Mouse (Mus musculus): Measurements from ENCODE around the gene Fam171a2. TPM values are rescaled to one million over a fixed set of nuclear protein-coding genes. Genes with fewer than 3 reads are reported as not detected.

Fam171a2 gene
- polyA plus RNA-seq (2014; fragmentation: Illumina TruSeq; extraction: RNeasy Lipid Tissue Mini Kit (QIAGEN cat#74804); ENCODE audit: low read depth, low replicate concordance): 14.8 TPM

GRCm38 (mm10) chr11:102447497-102447896, at the start of gene Fam171a2:
Gene Fam171a2 (minus strand): TSS chr11:102447682.

GRCm38 (mm10) chr11:102469648-102470357, 22.3 kb upstream of the Fam171a2 start, which contains the start of gene Itga2b:
Gene Itga2b (minus strand): TSS chr11:102470122.

GRCm38 (mm10) chr11:102430121-102431017, 17.1 kb downstream of the Fam171a2 start, which contains the start of gene Grn:
Gene Grn (plus strand): TSS chr11:102430315.

GRCm38 (mm10) chr11:102407834-102408215, 39.7 kb downstream of the Fam171a2 start, which contains the start of gene Slc25a39:
Gene Slc25a39 (minus strand): TSS chr11:102407946.

GRCm38 (mm10) chr11:102393238-102393634, 54.2 kb downstream of the Fam171a2 start, which contains the start of gene Rundc3a:
Gene Rundc3a (plus strand): TSS chr11:102393403.

Other genes starting within 250 kb of the Fam171a2 start
- 67.5 TPM for gene Hdac5, start 217.5 kb downstream of the Fam171a2 start, polyA plus RNA-seq (2014; fragmentation: Illumina TruSeq; extraction: RNeasy Lipid Tissue Mini Kit (QIAGEN cat#74804); ENCODE audit: low read depth, low replicate concordance)
- 0.57 TPM for gene BC030867, start 198.8 kb downstream of the Fam171a2 start, polyA plus RNA-seq (2014; fragmentation: Illumina TruSeq; extraction: RNeasy Lipid Tissue Mini Kit (QIAGEN cat#74804); ENCODE audit: low read depth, low replicate concordance)
- gene Asb16, start 178.9 kb downstream of the Fam171a2 start, polyA plus RNA-seq (2014; fragmentation: Illumina TruSeq; extraction: RNeasy Lipid Tissue Mini Kit (QIAGEN cat#74804); ENCODE audit: low read depth, low replicate concordance): 2.2 TPM
- 43.3 TPM for gene Tmub2, start 162.8 kb downstream of the Fam171a2 start, polyA plus RNA-seq (2014; fragmentation: Illumina TruSeq; extraction: RNeasy Lipid Tissue Mini Kit (QIAGEN cat#74804); ENCODE audit: low read depth, low replicate concordance)
- 34.5 TPM for gene Atxn7l3, start 151.1 kb downstream of the Fam171a2 start, polyA plus RNA-seq (2014; fragmentation: Illumina TruSeq; extraction: RNeasy Lipid Tissue Mini Kit (QIAGEN cat#74804); ENCODE audit: low read depth, low replicate concordance)
- 77.3 TPM for gene Ubtf, start 127.9 kb downstream of the Fam171a2 start, polyA plus RNA-seq (2014; fragmentation: Illumina TruSeq; extraction: RNeasy Lipid Tissue Mini Kit (QIAGEN cat#74804); ENCODE audit: low read depth, low replicate concordance)
- 0.06 TPM for gene Slc4a1, start 81.5 kb downstream of the Fam171a2 start, polyA plus RNA-seq (2014; fragmentation: Illumina TruSeq; extraction: RNeasy Lipid Tissue Mini Kit (QIAGEN cat#74804); ENCODE audit: low read depth, low replicate concordance)
- gene Rundc3a, start 54.3 kb downstream of the Fam171a2 start, polyA plus RNA-seq (2014; fragmentation: Illumina TruSeq; extraction: RNeasy Lipid Tissue Mini Kit (QIAGEN cat#74804); ENCODE audit: low read depth, low replicate concordance): 1.8 TPM
- gene Slc25a39, start 39.7 kb downstream of the Fam171a2 start, polyA plus RNA-seq (2014; fragmentation: Illumina TruSeq; extraction: RNeasy Lipid Tissue Mini Kit (QIAGEN cat#74804); ENCODE audit: low read depth, low replicate concordance): 157 TPM
- 237 TPM for gene Grn, start 17.4 kb downstream of the Fam171a2 start, polyA plus RNA-seq (2014; fragmentation: Illumina TruSeq; extraction: RNeasy Lipid Tissue Mini Kit (QIAGEN cat#74804); ENCODE audit: low read depth, low replicate concordance)
- 18.7 TPM for gene Itga2b, start 22.4 kb upstream of the Fam171a2 start, polyA plus RNA-seq (2014; fragmentation: Illumina TruSeq; extraction: RNeasy Lipid Tissue Mini Kit (QIAGEN cat#74804); ENCODE audit: low read depth, low replicate concordance)
- 19.7 TPM for gene Gpatch8, start 108.7 kb upstream of the Fam171a2 start, polyA plus RNA-seq (2014; fragmentation: Illumina TruSeq; extraction: RNeasy Lipid Tissue Mini Kit (QIAGEN cat#74804); ENCODE audit: low read depth, low replicate concordance)
- 4.5 TPM for gene Gm11627, start 131.8 kb upstream of the Fam171a2 start, polyA plus RNA-seq (2014; fragmentation: Illumina TruSeq; extraction: RNeasy Lipid Tissue Mini Kit (QIAGEN cat#74804); ENCODE audit: low read depth, low replicate concordance)
- 7.0 TPM for gene Fzd2, start 156.7 kb upstream of the Fam171a2 start, polyA plus RNA-seq (2014; fragmentation: Illumina TruSeq; extraction: RNeasy Lipid Tissue Mini Kit (QIAGEN cat#74804); ENCODE audit: low read depth, low replicate concordance)
- gene Meioc, start 216.0 kb upstream of the Fam171a2 start, polyA plus RNA-seq (2014; fragmentation: Illumina TruSeq; extraction: RNeasy Lipid Tissue Mini Kit (QIAGEN cat#74804); ENCODE audit: low read depth, low replicate concordance): 0.89 TPM